ENCODE assay signal across 8 mouse cellular contexts in the genomic region with DNA sequence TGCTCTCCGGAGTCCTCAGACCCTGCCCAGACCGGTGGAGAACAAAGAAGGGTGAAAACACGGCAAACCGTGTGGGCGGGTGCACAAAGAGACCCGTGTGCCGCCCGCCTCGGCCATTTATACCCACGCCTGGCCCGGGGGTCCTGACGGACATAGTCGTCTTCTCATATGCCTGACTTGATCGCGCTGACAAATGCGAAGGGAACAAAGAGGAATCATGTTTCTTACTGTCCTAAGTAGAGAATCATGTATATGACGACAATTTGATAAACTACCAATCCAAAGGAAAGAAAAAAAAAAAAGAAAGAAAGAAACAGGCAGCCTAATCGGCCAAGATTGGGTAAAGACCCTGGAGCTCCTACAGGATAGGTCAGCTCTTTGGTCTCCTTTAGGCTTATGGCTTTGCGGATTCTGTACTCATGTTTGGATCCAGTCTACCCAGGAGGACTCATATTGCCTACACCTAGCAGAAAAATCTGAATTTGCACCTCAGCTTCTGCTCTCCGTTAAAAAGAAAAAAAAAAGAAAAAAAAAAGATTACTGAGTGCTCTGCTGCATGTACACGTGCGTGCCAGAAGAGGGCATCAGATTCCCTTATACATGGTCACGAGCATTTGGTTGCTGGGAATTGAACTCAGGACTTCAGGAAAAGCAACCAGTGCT. TPM values are rescaled to one million over a fixed set of nuclear protein-coding genes. Genes with fewer than 3 reads are reported as not detected.
DNase-seq lines count a peak whose midpoint lies in the region; ATAC-seq and TF ChIP-seq lines count a peak whose summit lies in the region.

No protein-coding gene starts in this region.

- no peaks in the 10 kb centered on the region for H3K27me3 ChIP-seq in embryonic facial prominence, embryonic 15.5 days
- peaks cover 22% of the 10 kb centered on the region; the same call in 1 of the 2 replicates for H3K27me3 ChIP-seq in heart, embryonic 10.5 days (ENCODE audit: insufficient read depth, poor library complexity, severe bottlenecking)
- H3K27me3 ChIP-seq in midbrain, postnatal 0 days (ENCODE audit: insufficient read depth, low read length) = peaks cover 6% of the 10 kb centered on the region; the same call in 1 of the 2 replicates

- peaks cover 13% of the 10 kb centered on the region for H3K4me1 ChIP-seq in embryonic facial prominence, embryonic 15.5 days
- H3K4me1 ChIP-seq in heart, embryonic 10.5 days = peaks cover 12% of the 10 kb centered on the region
- H3K4me1 ChIP-seq in midbrain, postnatal 0 days (ENCODE audit: insufficient read depth, low read length) = 0 out of 2 replicates have a peak, but pooled peaks cover 5% of the 10 kb centered on the region

- peak; percentile 80 for TF ChIP-seq CTCF in midbrain, postnatal 0 days (IDR thresholded peaks at IDR 0.05)

- peak overlapping the region; percentile 93 for H3K27ac ChIP-seq in embryonic facial prominence, embryonic 15.5 days (replicated peaks)
- peak overlapping the region; percentile 98 for H3K27ac ChIP-seq in heart, embryonic 10.5 days
- H3K27ac ChIP-seq in midbrain, postnatal 0 days (ENCODE audit: low read depth, low read length) = peak overlapping the region; percentile 93

- no peaks in the 10 kb centered on the region for H3K9me3 ChIP-seq in embryonic facial prominence, embryonic 15.5 days (replicated peaks)
- H3K9me3 ChIP-seq in heart, embryonic 10.5 days = no peaks in the 10 kb centered on the region
- no peaks in the 10 kb centered on the region for H3K9me3 ChIP-seq in midbrain, postnatal 0 days (ENCODE audit: low read length)

- peak overlapping the region; percentile 97 for H3K4me3 ChIP-seq in embryonic facial prominence, embryonic 15.5 days (replicated peaks)
- peak overlapping the region; percentile 98 for H3K4me3 ChIP-seq in heart, embryonic 10.5 days
- H3K4me3 ChIP-seq in midbrain, postnatal 0 days (ENCODE audit: low read depth, low read length) = peak overlapping the region; percentile 88

- peak; percentile 86 to 87 for DNase-seq in B cell, adult 2 months
- peak; percentile 85 for DNase-seq in brain, adult 2 months (ENCODE audit: low read depth, low spot score)
- peak; percentile 90 for DNase-seq in heart, embryonic 10.5 days (ENCODE audit: low spot score)
- peak; percentile 81 for DNase-seq in kidney, adult 9 months
- DNase-seq in liver = peak; percentile 85
- peak; percentile 84 for DNase-seq in midbrain, postnatal 0 days (ENCODE audit: low spot score)
- DNase-seq in spleen, postnatal 36 days (ENCODE audit: low spot score in 2 of 2) = peak; percentile 70 to 80

- H3K4me2 ChIP-seq in embryonic facial prominence, embryonic 15.5 days (replicated peaks) = peak overlapping the region; percentile 72
- H3K4me2 ChIP-seq in midbrain, postnatal 0 days (ENCODE audit: low read depth, low read length, poor library complexity, severe bottlenecking) = peak overlapping the region; percentile 77

- 0% methylated on average over 23 of the region's 23 CpGs for WGBS in embryonic facial prominence, embryonic 15.5 days
- 0% methylated on average over 23 of the region's 23 CpGs for WGBS in heart, embryonic 10.5 days
- WGBS in midbrain, postnatal 0 days = under 1% methylated on average over 23 of the region's 23 CpGs

- H3K36me3 ChIP-seq in embryonic facial prominence, embryonic 15.5 days = peaks cover 21% of the 10 kb centered on the region
- peaks cover 24% of the 10 kb centered on the region for H3K36me3 ChIP-seq in heart, embryonic 10.5 days
- peaks cover 7% of the 10 kb centered on the region; the same call in 1 of the 2 replicates for H3K36me3 ChIP-seq in midbrain, postnatal 0 days (ENCODE audit: insufficient read depth, low read length)

- ATAC-seq in embryonic facial prominence, embryonic 15.5 days (ENCODE audit: insufficient number of reproducible peaks, low FRiP score, low TSS enrichment, low read depth) = peak; percentile 84
- ATAC-seq in midbrain, postnatal 0 days (ENCODE audit: low FRiP score) = peak; percentile 85

- H3K9ac ChIP-seq in embryonic facial prominence, embryonic 15.5 days = peak overlapping the region; percentile 99
- H3K9ac ChIP-seq in midbrain, postnatal 0 days (replicated peaks; ENCODE audit: low read length, poor library complexity, severe bottlenecking) = peak overlapping the region; percentile 97

RNA-seq across cellular contexts. Expression of a gene that starts 6.5 kb away (rescaled TPM):
- 2.2 and 3.4 TPM in 2 replicates for polyA plus RNA-seq in embryonic facial prominence, embryonic 15.5 days (2015; fragmentation: Nextera tagmentation; extraction: Ambion mirVana)
- 0.20 TPM in 1 of 2 replicates, not detected in the other for polyA plus RNA-seq in heart, embryonic 10.5 days (2016; fragmentation: Nextera tagmentation; extraction: Ambion mirVana)
- 16.8 and 18.2 TPM in 2 replicates for total RNA-seq in midbrain, postnatal 0 days (2014; rRNA removed)
- polyA plus RNA-seq in midbrain, postnatal 0 days (2015; fragmentation: Nextera tagmentation; extraction: Ambion mirVana) = 0.47 and 0.79 TPM in 2 replicates

RNA-seq across cellular contexts. Expression of a gene that starts 17.2 kb away (rescaled TPM):
- polyA plus RNA-seq in embryonic facial prominence, embryonic 15.5 days (2015; fragmentation: Nextera tagmentation; extraction: Ambion mirVana) = not detected in 2 replicates
- 0.52 TPM in 1 of 2 replicates, not detected in the other for polyA plus RNA-seq in heart, embryonic 10.5 days (2016; fragmentation: Nextera tagmentation; extraction: Ambion mirVana)
- not detected in 2 replicates for total RNA-seq in midbrain, postnatal 0 days (2014; rRNA removed)
- not detected in 2 replicates for polyA plus RNA-seq in midbrain, postnatal 0 days (2015; fragmentation: Nextera tagmentation; extraction: Ambion mirVana)

RNA-seq across cellular contexts. Expression of a gene that starts 19.4 kb away (rescaled TPM):
- 19.5 and 19.7 TPM in 2 replicates for polyA plus RNA-seq in embryonic facial prominence, embryonic 15.5 days (2015; fragmentation: Nextera tagmentation; extraction: Ambion mirVana)
- 1.8 and 2.4 TPM in 2 replicates for polyA plus RNA-seq in heart, embryonic 10.5 days (2016; fragmentation: Nextera tagmentation; extraction: Ambion mirVana)
- 34.9 TPM in 2 replicates for total RNA-seq in midbrain, postnatal 0 days (2014; rRNA removed)
- 18.2 and 19.8 TPM in 2 replicates for polyA plus RNA-seq in midbrain, postnatal 0 days (2015; fragmentation: Nextera tagmentation; extraction: Ambion mirVana)

RNA-seq across cellular contexts. Expression of a gene that starts 20.0 kb away (rescaled TPM):
- 0.71 and 0.77 TPM in 2 replicates for polyA plus RNA-seq in embryonic facial prominence, embryonic 15.5 days (2015; fragmentation: Nextera tagmentation; extraction: Ambion mirVana)
- polyA plus RNA-seq in heart, embryonic 10.5 days (2016; fragmentation: Nextera tagmentation; extraction: Ambion mirVana) = 1.6 and 1.7 TPM in 2 replicates
- 1.4 and 1.6 TPM in 2 replicates for total RNA-seq in midbrain, postnatal 0 days (2014; rRNA removed)
- polyA plus RNA-seq in midbrain, postnatal 0 days (2015; fragmentation: Nextera tagmentation; extraction: Ambion mirVana) = 0.73 and 0.81 TPM in 2 replicates

RNA-seq across cellular contexts. Expression of a gene that starts 21.5 kb away (rescaled TPM):
- 20.8 and 22.7 TPM in 2 replicates for polyA plus RNA-seq in embryonic facial prominence, embryonic 15.5 days (2015; fragmentation: Nextera tagmentation; extraction: Ambion mirVana)
- 21.3 and 25.5 TPM in 2 replicates for polyA plus RNA-seq in heart, embryonic 10.5 days (2016; fragmentation: Nextera tagmentation; extraction: Ambion mirVana)
- 43.3 and 96.3 TPM in 2 replicates for total RNA-seq in midbrain, postnatal 0 days (2014; rRNA removed)
- polyA plus RNA-seq in midbrain, postnatal 0 days (2015; fragmentation: Nextera tagmentation; extraction: Ambion mirVana) = 42.7 and 47.3 TPM in 2 replicates

Comparison
In these comparisons a context has a peak if more than half of its experiments do, and no peak if none do; other contexts are left out.
1. Peak in every context shown above with its lines: DNase-seq, ATAC-seq, H3K4me3 ChIP-seq and H3K27ac ChIP-seq.